Mouse (Mus musculus) cerebellum, postnatal 25 days (tissue): ENCODE measurements around the gene 9330182O14Rik.

Experiments
- DNase-seq, 2 experiments: peaks; one replicate each; pipeline ENCODE4 v3.0.0; 2021; ENCODE audit warnings: mixed read lengths in 2 of 2

Gene 9330182O14Rik

GRCm38 (mm10) chr15:40134152-40134792 lies at the start of gene 9330182O14Rik:
Gene 9330182O14Rik, plus strand, starts transcription at chr15:40134365.
- peak in 1 of 2 experiments; percentile 16 for DNase-seq

GRCm38 (mm10) chr15:40103304-40103703 lies 30.9 kb upstream of the 9330182O14Rik start:
- DNase-seq = no peak

- DNase-seq = no peak
Observed at GRCm38 (mm10) chr15:40105712-40106111, 28.5 kb upstream of the 9330182O14Rik start.

GRCm38 (mm10) chr15:40113888-40114576 lies 20.1 kb upstream of the 9330182O14Rik start:
- DNase-seq = no peak

- peak in 1 of 2 experiments; percentile 15 for DNase-seq
Observed at GRCm38 (mm10) chr15:40114600-40115271, 19.4 kb upstream of the 9330182O14Rik start.

- DNase-seq = no peak
Observed at GRCm38 (mm10) chr15:40116396-40116795, 17.8 kb upstream of the 9330182O14Rik start.

GRCm38 (mm10) chr15:40124211-40124953 lies 9.8 kb upstream of the 9330182O14Rik start:
- DNase-seq = no peak

- DNase-seq = no peak
Observed at GRCm38 (mm10) chr15:40129496-40129895, 4.7 kb upstream of the 9330182O14Rik start.

GRCm38 (mm10) chr15:40130880-40131478 lies 3.2 kb upstream of the 9330182O14Rik start:
- DNase-seq = peak; percentile 84 to 89

- DNase-seq = no peak
Observed at GRCm38 (mm10) chr15:40132408-40132807, 1.8 kb upstream of the 9330182O14Rik start.

GRCm38 (mm10) chr15:40144221-40144620 lies 10.1 kb downstream of the 9330182O14Rik start:
- peak; percentile 29 to 53 for DNase-seq

GRCm38 (mm10) chr15:40157683-40158082 lies 23.5 kb downstream of the 9330182O14Rik start:
- no peak for DNase-seq

- DNase-seq = peak; percentile 27 to 62
Observed at GRCm38 (mm10) chr15:40166560-40167275, 32.6 kb downstream of the 9330182O14Rik start.

GRCm38 (mm10) chr15:40167276-40168139 lies 33.3 kb downstream of the 9330182O14Rik start:
- DNase-seq = peak; percentile 47 to 51

- DNase-seq = no peak
Observed at GRCm38 (mm10) chr15:40168140-40168688, 34.0 kb downstream of the 9330182O14Rik start.

- no peak for DNase-seq
Observed at GRCm38 (mm10) chr15:40169061-40169460, 34.9 kb downstream of the 9330182O14Rik start.

- DNase-seq = peak; percentile 35 to 43
Observed at GRCm38 (mm10) chr15:40169705-40170104, 35.5 kb downstream of the 9330182O14Rik start.

- no peak for DNase-seq
Observed at GRCm38 (mm10) chr15:40179423-40179822, 45.3 kb downstream of the 9330182O14Rik start.

- DNase-seq = no peak
Observed at GRCm38 (mm10) chr15:40187017-40187416, 52.9 kb downstream of the 9330182O14Rik start.
